Mouse (Mus musculus) fat pad, adult 2 months (tissue): ENCODE results near the gene Pde7b.
"Not testable (repeated sequence)": the region's sequence is repeated elsewhere in the genome, so short reads cannot be mapped to it uniquely, and the experiment has no call there.

Experiments
- DNase-seq: peaks from one replicate; pipeline ENCODE4 v3.0.0-alpha.2; 2011; ENCODE audit warnings: low read depth, low spot score; ENCODE audit errors: extremely low read depth

The Pde7b gene

GRCm38 (mm10) chr10:20550161-20550560 lies 174.7 kb downstream of the Pde7b start:
- DNase-seq, result no peak

- no peak for DNase-seq
These were observed 175.8 kb downstream of the Pde7b start for GRCm38 (mm10) chr10:20548833-20549710.

GRCm38 (mm10) chr10:20547951-20548551 lies 176.8 kb downstream of the Pde7b start:
- DNase-seq, result no peak

GRCm38 (mm10) chr10:20543121-20543520 lies 181.8 kb downstream of the Pde7b start:
- DNase-seq, result no peak

- no peak for DNase-seq
These were observed 191.1 kb downstream of the Pde7b start for GRCm38 (mm10) chr10:20533811-20534210.

GRCm38 (mm10) chr10:20531921-20532320 lies 193.0 kb downstream of the Pde7b start:
- DNase-seq, result no peak

GRCm38 (mm10) chr10:20528544-20529411 lies 196.1 kb downstream of the Pde7b start:
- DNase-seq, result no peak

GRCm38 (mm10) chr10:20527737-20528136 lies 197.1 kb downstream of the Pde7b start:
- no peak for DNase-seq

GRCm38 (mm10) chr10:20518529-20518889 lies 206.4 kb downstream of the Pde7b start:
- DNase-seq, result no peak

GRCm38 (mm10) chr10:20517756-20518528 lies 206.9 kb downstream of the Pde7b start:
- DNase-seq, result not testable (repeated sequence)

- no peak for DNase-seq
These were observed 211.0 kb downstream of the Pde7b start for GRCm38 (mm10) chr10:20513891-20514290.

GRCm38 (mm10) chr10:20513461-20513860 lies 211.4 kb downstream of the Pde7b start:
- no peak for DNase-seq

- DNase-seq, result no peak
These were observed 215.1 kb downstream of the Pde7b start for GRCm38 (mm10) chr10:20509819-20510218.

GRCm38 (mm10) chr10:20508497-20508896 lies 216.4 kb downstream of the Pde7b start:
- DNase-seq, result no peak

GRCm38 (mm10) chr10:20507732-20508412 lies 217.0 kb downstream of the Pde7b start:
- no peak for DNase-seq

GRCm38 (mm10) chr10:20507069-20507468 lies 217.8 kb downstream of the Pde7b start:
- DNase-seq, result no peak

- no peak for DNase-seq
These were observed 219.4 kb downstream of the Pde7b start for GRCm38 (mm10) chr10:20505454-20505853.

GRCm38 (mm10) chr10:20504800-20505199 lies 220.1 kb downstream of the Pde7b start:
- no peak for DNase-seq

- no peak for DNase-seq
These were observed 221.4 kb downstream of the Pde7b start for GRCm38 (mm10) chr10:20503265-20504025.
